Mouse (Mus musculus) left cerebral cortex, postnatal 4 days (tissue): Measurements from ENCODE around the gene Thrap3. TPM values are rescaled to one million over a fixed set of nuclear protein-coding genes. Genes with fewer than 3 reads are reported as not detected.

Source experiments
- total RNA-seq, 2 experiments: library from RNA; stranded (reverse); gene quantifications; 2 replicates each; pipeline ENCODE4 v1.2.3; 2021

Thrap3 gene
- total RNA-seq, 2 experiments from 2014 or later = 165 TPM

Other genes with a start within 250 kb of the Thrap3 start
- gene Csf3r, start 178.2 kb downstream of the Thrap3 start, total RNA-seq = 1 to 10 TPM in 1 of 2 experiments, under 1 TPM in 1; 0.66 to 1.1 TPM
- 10 to 100 TPM; 52.3 to 60.6 TPM for gene Mrps15, start 155.8 kb downstream of the Thrap3 start, total RNA-seq
- gene Oscp1, start 144.2 kb downstream of the Thrap3 start, total RNA-seq = 10 to 100 TPM; 35.3 to 37.9 TPM
- 10 to 100 TPM; 23.9 to 25.3 TPM for gene Lsm10, start 106.1 kb downstream of the Thrap3 start, total RNA-seq
- gene Stk40, start 98.8 kb downstream of the Thrap3 start, total RNA-seq = 10 to 100 TPM; 23.7 to 25.0 TPM
- gene Eva1b, start 55.0 kb downstream of the Thrap3 start, total RNA-seq = 1 to 10 TPM; 6.3 to 7.2 TPM
- 1 to 10 TPM in 1 of 2 experiments, under 1 TPM in 1; 0.58 to 1.3 TPM for gene Sh3d21, start 39.3 kb downstream of the Thrap3 start, total RNA-seq
- 100 to 1,000 TPM; 211 to 214 TPM for gene Map7d1, start 53.6 kb upstream of the Thrap3 start, total RNA-seq
- gene Trappc3, start 59.6 kb upstream of the Thrap3 start, total RNA-seq = 100 to 1,000 TPM; 102 to 105 TPM
- gene Col8a2, start 84.0 kb upstream of the Thrap3 start, total RNA-seq = 1 to 10 TPM; 2.2 to 3.4 TPM
- gene Adprhl2, start 118.9 kb upstream of the Thrap3 start, total RNA-seq = 10 to 100 TPM; 37.8 to 39.5 TPM
- 1 to 10 TPM; 3.5 to 5.1 TPM for gene Tekt2, start 122.9 kb upstream of the Thrap3 start, total RNA-seq
- gene Ago3, start 226.8 kb upstream of the Thrap3 start, total RNA-seq = 10 to 100 TPM; 23.3 to 35.4 TPM